Mouse (Mus musculus) kidney, postnatal 0 days (tissue): ENCODE data around the gene 4933427D14Rik. TPM values are rescaled to one million over a fixed set of nuclear protein-coding genes. Genes with fewer than 3 reads are reported as not detected.
A peak's percentile ranks its signal among the peaks of the same experiment; 100 is the strongest.

Experiments used
- ATAC-seq: fragments of 200-750 bp; cut with Nextera tagmentation; replicated peaks from 2 replicates; pipeline ENCODE4 v1.8.0; 2017; ENCODE audit warnings: low read depth, moderate number of reproducible peaks, moderate TSS enrichment, moderate library complexity; ENCODE audit not compliant: low FRiP score
- DNase-seq: peaks from one replicate; pipeline ENCODE4 v3.0.0-alpha.2; 2016; ENCODE audit warnings: low spot score
- H3K27ac ChIP-seq: fragments of 300-500 bp; sonication (generic); 2 replicates; pipeline ENCODE4 v1.5.1; 2014; ENCODE audit warnings: mild to moderate bottlenecking
- H3K27me3 ChIP-seq: fragments of 300-500 bp; sonication (generic); 2 replicates; pipeline ENCODE4 v1.6.1; 2014; ENCODE audit warnings: low read length, mixed read lengths; ENCODE audit not compliant: insufficient read depth
- H3K36me3 ChIP-seq: fragments of 300-500 bp; sonication (generic); 2 replicates; pipeline ENCODE4 v1.6.1; 2014; ENCODE audit warnings: low read length, mixed read lengths; ENCODE audit not compliant: insufficient read depth
- H3K4me1 ChIP-seq: fragments of 300-500 bp; sonication (generic); replicated peaks from 2 replicates; pipeline ENCODE4 v1.6.1; 2014; ENCODE audit warnings: antibody characterized with exemption, low read length, mixed read lengths; ENCODE audit not compliant: insufficient read depth
- H3K4me2 ChIP-seq: fragments of 300-500 bp; sonication (generic); 2 replicates; pipeline ENCODE4 v1.6.1; 2014; ENCODE audit warnings: mild to moderate bottlenecking, low read length, moderate library complexity, mixed read lengths
- H3K4me3 ChIP-seq: fragments of 300-500 bp; sonication (generic); replicated peaks from 2 replicates; pipeline ENCODE4 v1.5.1; 2014; ENCODE audit warnings: low read depth, low read length
- H3K9ac ChIP-seq: fragments of 300-500 bp; sonication (generic); 2 replicates; pipeline ENCODE4 v1.6.1; 2014; ENCODE audit warnings: low read depth, low read length
- H3K9me3 ChIP-seq: fragments of 300-500 bp; sonication (generic); replicated peaks from 2 replicates; pipeline ENCODE4 v1.6.1; 2016; ENCODE audit warnings: low read length, inconsistent platforms, mixed read lengths
- CTCF ChIP-seq: IDR thresholded peaks from 2 replicates; pipeline ENCODE4 v1.5.1; 2016; ENCODE audit warnings: antibody characterized with exemption, low read depth, mild to moderate bottlenecking, moderate library complexity
- WGBS: fragments of 180-500 bp; shearing (Covaris S2); extraction: QIAGEN DNeasy Blood & Tissue Kit; methylation state at CpG from one replicate; pipeline ENCODE4 v1.1.7; 2014; 5-methylcytosine and 5-hydroxymethylcytosine counted together
- polyA plus RNA-seq: library from polyadenylated mRNA; unstranded; fragments of >200 nt; fragmentation: Nextera tagmentation; extraction: Ambion mirVana; gene quantifications from 2 replicates; pipeline ENCODE4 v1.2.1, GENCODE M21; 2015

4933427D14Rik gene
- polyA plus RNA-seq, 1 experiment from 2014 or later, result 14.8 TPM

DNA sequence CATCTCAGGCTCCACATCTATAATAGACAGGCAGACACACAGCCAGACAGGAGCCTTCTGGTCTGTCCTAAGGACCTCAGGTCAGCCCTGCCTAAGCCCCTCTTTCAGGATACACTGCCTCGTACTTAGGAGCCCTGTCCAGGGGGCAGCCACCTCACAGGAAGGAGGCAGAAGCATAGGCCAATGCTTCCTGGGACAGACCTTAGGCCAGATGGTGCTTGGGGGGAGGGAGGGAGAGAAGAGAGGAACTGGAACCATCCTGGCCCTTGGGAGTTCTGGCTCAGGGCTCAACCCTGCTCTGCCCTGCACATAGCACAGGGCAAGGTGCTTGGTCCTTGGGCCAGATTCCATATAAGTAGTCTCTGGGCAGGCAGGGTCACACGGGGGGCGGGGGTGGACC, 81.5 kb downstream of the 4933427D14Rik start:
- no peaks in the 10 kb centered on the region for H3K36me3 ChIP-seq
- TF ChIP-seq CTCF, result no peak
- 62% methylated on average over 3 of the region's 3 CpGs for WGBS
- no peak overlapping the region for H3K27ac ChIP-seq
- H3K9me3 ChIP-seq, result no peaks in the 10 kb centered on the region
- DNase-seq, result no peak
- no peak overlapping the region for H3K4me3 ChIP-seq
- no peak overlapping the region for H3K4me2 ChIP-seq
- no peaks in the 10 kb centered on the region for H3K27me3 ChIP-seq
- no peak for ATAC-seq
- no peak overlapping the region for H3K9ac ChIP-seq
- no peaks in the 10 kb centered on the region for H3K4me1 ChIP-seq

DNA sequence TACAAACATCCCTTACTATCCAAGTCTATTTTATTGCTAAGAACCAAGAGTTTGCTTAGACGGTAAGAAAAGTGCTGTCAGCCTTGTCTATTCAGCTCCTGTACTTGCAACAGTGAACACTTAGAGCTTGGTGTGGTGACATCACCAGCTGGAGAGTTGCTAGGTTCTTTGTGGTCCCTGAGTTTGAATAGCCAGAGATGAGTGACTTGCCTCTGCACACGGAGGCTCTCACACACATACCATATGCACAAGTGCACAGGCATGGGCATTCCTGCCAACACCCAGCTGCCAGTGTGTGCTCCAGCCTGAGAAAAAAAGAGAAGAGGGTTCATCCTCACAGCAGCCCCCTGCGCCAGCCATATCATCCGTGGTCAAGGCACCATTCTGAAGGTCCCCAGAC, 83.7 kb downstream of the 4933427D14Rik start:
- no peak overlapping the region for H3K9ac ChIP-seq
- ATAC-seq, result no peak
- no peaks in the 10 kb centered on the region for H3K27me3 ChIP-seq
- H3K4me3 ChIP-seq, result no peak overlapping the region
- 82% methylated on average over 4 of the region's 4 CpGs for WGBS
- no peak overlapping the region for H3K27ac ChIP-seq
- no peaks in the 10 kb centered on the region for H3K4me1 ChIP-seq
- no peak for TF ChIP-seq CTCF
- H3K36me3 ChIP-seq, result no peaks in the 10 kb centered on the region
- no peaks in the 10 kb centered on the region for H3K9me3 ChIP-seq
- DNase-seq, result no peak
- no peak overlapping the region for H3K4me2 ChIP-seq

DNA sequence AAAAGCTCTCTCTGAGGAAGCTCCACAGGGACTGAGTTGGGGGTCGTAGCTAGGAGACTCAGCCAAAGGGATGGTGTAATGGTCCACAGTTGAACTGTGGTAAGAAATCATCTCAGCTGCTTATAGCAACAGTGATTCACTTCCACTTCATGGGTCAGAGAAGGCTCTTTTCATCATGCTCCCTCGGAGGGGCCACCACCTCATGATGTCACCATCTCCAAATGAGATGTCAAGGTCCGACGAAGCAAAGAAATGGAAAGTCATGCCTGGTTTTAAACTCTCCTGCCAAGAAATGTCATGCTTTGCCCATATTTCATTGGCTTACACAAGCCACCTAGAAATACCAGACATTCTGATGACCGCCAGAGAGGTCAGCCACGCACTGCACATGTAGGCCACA, 86.9 kb downstream of the 4933427D14Rik start:
- H3K9ac ChIP-seq, result no peak overlapping the region
- WGBS, result 68% methylated on average over 6 of the region's 6 CpGs
- H3K4me2 ChIP-seq, result no peak overlapping the region
- H3K27ac ChIP-seq, result no peak overlapping the region
- DNase-seq, result no peak
- H3K4me1 ChIP-seq, result no peaks in the 10 kb centered on the region
- no peaks in the 10 kb centered on the region for H3K36me3 ChIP-seq
- ATAC-seq, result no peak
- H3K9me3 ChIP-seq, result no peaks in the 10 kb centered on the region
- no peaks in the 10 kb centered on the region for H3K27me3 ChIP-seq
- peak; percentile 11; the same call in 1 of the 2 replicates for TF ChIP-seq CTCF
- H3K4me3 ChIP-seq, result no peak overlapping the region

DNA sequence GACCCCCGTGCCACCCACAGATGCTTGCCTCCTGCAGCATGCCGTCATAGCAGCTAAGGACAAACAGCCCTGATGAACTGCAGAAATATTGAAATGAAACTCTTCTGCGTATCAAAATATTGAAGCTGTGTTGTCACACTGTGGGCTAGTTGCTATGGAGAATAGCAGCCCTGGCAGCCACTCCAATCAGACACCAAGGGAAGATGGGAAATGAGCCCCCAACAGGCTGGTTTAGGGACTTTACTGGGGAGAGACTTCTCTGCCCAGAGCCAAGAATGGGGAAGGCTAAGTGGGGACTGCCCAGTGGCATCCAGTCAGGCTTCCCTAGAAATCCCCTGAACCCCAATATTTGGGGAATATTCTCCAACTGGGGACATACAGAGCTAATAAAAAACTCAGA, 88.6 kb downstream of the 4933427D14Rik start:
- no peak overlapping the region for H3K4me3 ChIP-seq
- H3K4me2 ChIP-seq, result no peak overlapping the region
- no peak for ATAC-seq
- H3K9me3 ChIP-seq, result no peaks in the 10 kb centered on the region
- H3K27me3 ChIP-seq, result no peaks in the 10 kb centered on the region
- no peaks in the 10 kb centered on the region for H3K4me1 ChIP-seq
- H3K27ac ChIP-seq, result no peak overlapping the region
- H3K9ac ChIP-seq, result no peak overlapping the region
- WGBS, result 84% methylated on average over 3 of the region's 3 CpGs
- DNase-seq, result no peak
- H3K36me3 ChIP-seq, result no peaks in the 10 kb centered on the region
- TF ChIP-seq CTCF, result no peak

DNA sequence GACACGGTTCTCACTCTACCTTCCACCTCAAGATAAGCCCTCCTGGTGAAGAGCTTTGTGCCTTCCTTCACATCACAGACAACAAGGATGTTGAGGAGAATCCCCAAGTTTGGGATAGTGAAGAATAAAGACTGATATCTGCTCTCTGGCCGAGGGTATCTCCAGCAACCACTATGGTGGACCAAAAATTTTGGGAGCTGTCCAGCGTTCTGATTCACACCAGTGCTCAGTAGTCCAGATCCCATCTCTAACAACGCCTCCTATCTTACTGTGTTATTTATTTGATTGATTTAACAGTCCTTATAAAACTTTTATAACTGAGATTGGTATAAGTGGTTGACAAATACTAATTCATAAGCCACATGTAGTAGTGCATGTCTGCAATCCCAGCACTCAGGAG, 94.0 kb downstream of the 4933427D14Rik start:
- WGBS, result 53% methylated on average over 4 of the region's 4 CpGs

DNA sequence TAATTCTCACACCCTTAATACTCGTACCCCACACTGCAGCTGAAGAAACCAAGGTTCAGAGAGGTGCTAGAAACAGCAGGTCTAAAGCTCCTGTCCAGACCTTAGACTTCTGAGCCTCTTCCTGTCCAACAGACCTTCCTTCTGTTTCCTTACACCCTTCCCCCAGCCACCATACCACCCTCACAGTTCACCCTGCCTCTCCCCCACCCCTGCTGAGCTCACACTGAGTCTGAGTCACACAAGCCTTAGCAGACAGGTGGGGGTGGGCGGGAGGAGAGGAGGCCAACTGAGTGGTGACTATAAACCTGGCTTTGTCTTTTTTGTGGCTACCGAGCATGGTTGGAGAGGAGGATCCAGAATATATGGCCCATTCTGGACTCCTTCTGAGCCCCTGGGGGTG, 96.5 kb downstream of the 4933427D14Rik start:
- Histone ChIP-seq H3K36me3 (no peaks in the 10 kb centered on the region), H3K27ac (no peak overlapping the region), H3K9ac (no peak overlapping the region), H3K9me3 (no peaks in the 10 kb centered on the region), H3K4me1 (no peaks in the 10 kb centered on the region), H3K4me2 (no peak overlapping the region), H3K4me3 (no peak overlapping the region), H3K27me3 (no peaks in the 10 kb centered on the region)
- ATAC-seq (no peak), DNase-seq (no peak)
- 26% methylated on average over 3 of the region's 3 CpGs for whole genome bisulfite sequencing
- no peak for TF ChIP-seq CTCF

More for the DNA sequence above, 94.0 kb downstream of the 4933427D14Rik start:
- no peaks in the 10 kb centered on the region for H3K36me3 ChIP-seq
- H3K27me3 ChIP-seq, result no peaks in the 10 kb centered on the region
- H3K27ac ChIP-seq, result no peak overlapping the region
- H3K4me3 ChIP-seq, result no peak overlapping the region
- H3K4me2 ChIP-seq, result no peak overlapping the region
- no peak for ATAC-seq
- TF ChIP-seq CTCF, result no peak
- no peak overlapping the region for H3K9ac ChIP-seq
- H3K4me1 ChIP-seq, result no peaks in the 10 kb centered on the region
- no peaks in the 10 kb centered on the region for H3K9me3 ChIP-seq
- DNase-seq, result peak; percentile 43

DNA sequence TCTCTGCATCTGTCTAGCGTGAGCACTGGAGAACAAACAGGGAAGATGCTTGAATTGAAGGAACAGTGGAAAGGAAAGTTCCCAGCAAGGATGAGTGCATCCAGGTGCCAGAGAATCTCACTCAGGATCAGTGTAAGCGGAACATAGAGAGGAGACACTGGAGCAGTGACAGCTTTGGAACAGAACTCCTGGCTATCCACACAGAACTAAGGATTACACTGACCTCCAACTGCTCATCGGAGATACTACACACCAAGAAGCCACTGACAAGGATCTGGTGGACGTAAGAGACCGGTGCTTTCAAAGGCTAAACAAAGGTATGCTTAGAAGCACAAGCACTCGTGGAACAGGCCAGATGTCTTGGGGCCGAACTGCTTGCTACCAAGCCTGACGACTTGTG, 103.0 kb downstream of the 4933427D14Rik start:
- Histone ChIP-seq H3K4me3 (no peak overlapping the region), H3K4me2 (no peak overlapping the region), H3K4me1 (no peaks in the 10 kb centered on the region), H3K9me3 (no peaks in the 10 kb centered on the region), H3K27me3 (no peaks in the 10 kb centered on the region; the same call in 1 of the 2 replicates), H3K36me3 (no peaks in the 10 kb centered on the region), H3K9ac (no peak overlapping the region), H3K27ac (no peak overlapping the region)
- DNase-seq (no peak), ATAC-seq (no peak)
- 65% methylated on average over 8 of the region's 8 CpGs for WGBS
- no peak for TF ChIP-seq CTCF

Other genes starting within 250 kb of the 4933427D14Rik start
- gene Aipl1, start 169.9 kb downstream of the 4933427D14Rik start, polyA plus RNA-seq, result 0.38 and 0.41 TPM in 2 replicates
- 54.8 and 58.1 TPM in 2 replicates for gene Pimreg, start 165.4 kb downstream of the 4933427D14Rik start, polyA plus RNA-seq
- 0.42 and 0.45 TPM in 2 replicates for gene Pitpnm3, start 71.7 kb downstream of the 4933427D14Rik start, polyA plus RNA-seq
- 0.05 and 0.10 TPM in 2 replicates for gene Gm43951, start 619 bp downstream of the 4933427D14Rik start, polyA plus RNA-seq
- gene Txndc17, start 88 bp upstream of the 4933427D14Rik start, polyA plus RNA-seq, result 260 and 268 TPM in 2 replicates
- gene Med31, start 8.1 kb upstream of the 4933427D14Rik start, polyA plus RNA-seq, result 47.5 and 49.2 TPM in 2 replicates
- gene Slc13a5, start 59.8 kb upstream of the 4933427D14Rik start, polyA plus RNA-seq, result 0.04 and 0.10 TPM in 2 replicates
- 25.0 and 28.3 TPM in 2 replicates for gene Xaf1, start 94.2 kb upstream of the 4933427D14Rik start, polyA plus RNA-seq
- not detected in 2 replicates for gene Fbxo39, start 107.0 kb upstream of the 4933427D14Rik start, polyA plus RNA-seq
- 4.6 and 5.1 TPM in 2 replicates for gene Tekt1, start 155.0 kb upstream of the 4933427D14Rik start, polyA plus RNA-seq
- 112 and 129 TPM in 2 replicates for gene Smtnl2, start 204.3 kb upstream of the 4933427D14Rik start, polyA plus RNA-seq
- 3.3 and 3.8 TPM in 2 replicates for gene Ggt6, start 228.1 kb upstream of the 4933427D14Rik start, polyA plus RNA-seq
- 107 and 109 TPM in 2 replicates for gene Mybbp1a, start 233.9 kb upstream of the 4933427D14Rik start, polyA plus RNA-seq